Mouse (Mus musculus): ENCODE data around the gene Asns. TPM values are rescaled to one million over a fixed set of nuclear protein-coding genes. Genes with fewer than 3 reads are reported as not detected.
"Not testable (repeated sequence)": the region's sequence is repeated elsewhere in the genome, so short reads cannot be mapped to it uniquely, and the experiment has no call there.

Asns gene
- polyA plus RNA-seq, 1 experiment from 2014 or later, result 316 TPM

- 84% methylated on average over 8 of the region's 8 CpGs for WGBS (ENCODE audit: insufficient replicate concordance)
- Histone ChIP-seq H3K9ac (no peak overlapping the region), H3K36me3 (replicated peaks) (peaks cover 93% of the 10 kb centered on the region), H3K4me2 (no peak overlapping the region), H3K27ac (replicated peaks) (no peak overlapping the region), H3K4me3 (replicated peaks) (no peak overlapping the region), H3K4me1 (replicated peaks) (no peaks in the 10 kb centered on the region), H3K9me3 (replicated peaks) (no peaks in the 10 kb centered on the region), H3K27me3 (no peaks in the 10 kb centered on the region)
- ATAC-seq (ENCODE audit: insufficient read depth), result no peak
These were observed 16.7 kb downstream of the Asns start for GRCm38 (mm10) chr6:7676194-7676901.

- H3K27ac ChIP-seq (replicated peaks), result no peak overlapping the region
- 78% methylated on average over 10 of the region's 10 CpGs for WGBS (ENCODE audit: insufficient replicate concordance)
- no peaks in the 10 kb centered on the region for H3K4me1 ChIP-seq (replicated peaks)
- H3K36me3 ChIP-seq (replicated peaks), result peaks cover 57% of the 10 kb centered on the region
- no peak for ATAC-seq (ENCODE audit: insufficient read depth)
- H3K9me3 ChIP-seq (replicated peaks), result no peaks in the 10 kb centered on the region
- no peaks in the 10 kb centered on the region for H3K27me3 ChIP-seq
- no peak overlapping the region for H3K9ac ChIP-seq
- H3K4me2 ChIP-seq, result no peak overlapping the region
- no peak overlapping the region for H3K4me3 ChIP-seq (replicated peaks)
These were observed 20.4 kb downstream of the Asns start for GRCm38 (mm10) chr6:7672438-7673253.

GRCm38 (mm10) chr6:7671429-7671828 is 21.6 kb downstream of the Asns start:
- Histone ChIP-seq H3K36me3 (replicated peaks) (peaks cover 45% of the 10 kb centered on the region), H3K4me1 (replicated peaks) (no peaks in the 10 kb centered on the region), H3K27ac (replicated peaks) (no peak overlapping the region), H3K4me3 (replicated peaks) (no peak overlapping the region), H3K9me3 (replicated peaks) (no peaks in the 10 kb centered on the region), H3K4me2 (no peak overlapping the region), H3K27me3 (no peaks in the 10 kb centered on the region), H3K9ac (no peak overlapping the region)
- WGBS (ENCODE audit: insufficient replicate concordance), result 53% methylated on average over 3 of the region's 3 CpGs
- no peak; the same call in 1 of the 2 replicates for ATAC-seq (ENCODE audit: insufficient read depth)

GRCm38 (mm10) chr6:7670588-7670987 is 22.5 kb downstream of the Asns start:
- no peak overlapping the region for H3K4me3 ChIP-seq (replicated peaks)
- peaks cover 37% of the 10 kb centered on the region for H3K36me3 ChIP-seq (replicated peaks)
- 36% methylated on average over 3 of the region's 3 CpGs for WGBS (ENCODE audit: insufficient replicate concordance)
- H3K27me3 ChIP-seq, result no peaks in the 10 kb centered on the region
- H3K9me3 ChIP-seq (replicated peaks), result no peaks in the 10 kb centered on the region
- H3K4me1 ChIP-seq (replicated peaks), result no peaks in the 10 kb centered on the region
- no peak overlapping the region for H3K27ac ChIP-seq (replicated peaks)
- ATAC-seq (ENCODE audit: insufficient read depth), result no peak
- no peak overlapping the region for H3K9ac ChIP-seq
- H3K4me2 ChIP-seq, result no peak overlapping the region

GRCm38 (mm10) chr6:7669721-7670120 is 23.3 kb downstream of the Asns start:
- H3K9ac ChIP-seq, result no peak overlapping the region
- H3K36me3 ChIP-seq (replicated peaks), result peaks cover 28% of the 10 kb centered on the region
- no peaks in the 10 kb centered on the region for H3K4me1 ChIP-seq (replicated peaks)
- WGBS (ENCODE audit: insufficient replicate concordance), result 70% methylated on average over 5 of the region's 5 CpGs
- H3K27ac ChIP-seq (replicated peaks), result no peak overlapping the region
- no peak overlapping the region for H3K4me2 ChIP-seq
- H3K27me3 ChIP-seq, result no peaks in the 10 kb centered on the region
- ATAC-seq (ENCODE audit: insufficient read depth), result no peak
- H3K4me3 ChIP-seq (replicated peaks), result no peak overlapping the region
- H3K9me3 ChIP-seq (replicated peaks), result no peaks in the 10 kb centered on the region

- Histone ChIP-seq H3K4me3 (replicated peaks) (no peak overlapping the region), H3K4me1 (replicated peaks) (no peaks in the 10 kb centered on the region), H3K9me3 (replicated peaks) (no peaks in the 10 kb centered on the region), H3K9ac (no peak overlapping the region), H3K27me3 (no peaks in the 10 kb centered on the region), H3K4me2 (no peak overlapping the region), H3K27ac (replicated peaks) (no peak overlapping the region), H3K36me3 (replicated peaks) (peaks cover 14% of the 10 kb centered on the region)
- ATAC-seq (ENCODE audit: insufficient read depth), result no peak
- 70% methylated on average over 5 of the region's 5 CpGs for WGBS (ENCODE audit: insufficient replicate concordance)
These were observed 24.7 kb downstream of the Asns start for GRCm38 (mm10) chr6:7668332-7668731.

GRCm38 (mm10) chr6:7665902-7666301 is 27.2 kb downstream of the Asns start:
- H3K27ac ChIP-seq (replicated peaks); H3K4me1 ChIP-seq (replicated peaks); H3K36me3 ChIP-seq (replicated peaks); H3K27me3 ChIP-seq; ATAC-seq (ENCODE audit: insufficient read depth); H3K9ac ChIP-seq; H3K4me3 ChIP-seq (replicated peaks); H3K4me2 ChIP-seq; H3K9me3 ChIP-seq (replicated peaks): not testable (repeated sequence)
- 23% methylated on average over 4 of the region's 4 CpGs for WGBS (ENCODE audit: insufficient replicate concordance)

- Histone ChIP-seq H3K9ac (no peak overlapping the region), H3K27ac (replicated peaks) (no peak overlapping the region), H3K36me3 (replicated peaks) (no peaks in the 10 kb centered on the region), H3K4me1 (replicated peaks) (no peaks in the 10 kb centered on the region), H3K9me3 (replicated peaks) (no peaks in the 10 kb centered on the region), H3K27me3 (no peaks in the 10 kb centered on the region), H3K4me3 (replicated peaks) (no peak overlapping the region), H3K4me2 (no peak overlapping the region)
- WGBS (ENCODE audit: insufficient replicate concordance), result 24% methylated on average over 4 of the region's 4 CpGs
- ATAC-seq (ENCODE audit: insufficient read depth), result no peak
These were observed 31.6 kb downstream of the Asns start for GRCm38 (mm10) chr6:7661455-7661854.

- no peak overlapping the region for H3K27ac ChIP-seq (replicated peaks)
- H3K9me3 ChIP-seq (replicated peaks), result no peaks in the 10 kb centered on the region
- no peaks in the 10 kb centered on the region for H3K27me3 ChIP-seq
- no peak overlapping the region for H3K4me2 ChIP-seq
- 46% methylated on average over 5 of the region's 5 CpGs for WGBS (ENCODE audit: insufficient replicate concordance)
- H3K4me1 ChIP-seq (replicated peaks), result no peaks in the 10 kb centered on the region
- H3K9ac ChIP-seq, result no peak overlapping the region
- ATAC-seq (ENCODE audit: insufficient read depth), result no peak
- no peaks in the 10 kb centered on the region for H3K36me3 ChIP-seq (replicated peaks)
- no peak overlapping the region for H3K4me3 ChIP-seq (replicated peaks)
These were observed 32.5 kb downstream of the Asns start for GRCm38 (mm10) chr6:7660377-7661080.

GRCm38 (mm10) chr6:7656601-7657000 is 36.5 kb downstream of the Asns start:
- H3K27me3 ChIP-seq, result no peaks in the 10 kb centered on the region
- 78% methylated on average over 1 of the region's 1 CpGs for WGBS (ENCODE audit: insufficient replicate concordance)
- no peak for ATAC-seq (ENCODE audit: insufficient read depth)

GRCm38 (mm10) chr6:7648458-7648857 is 44.6 kb downstream of the Asns start:
- H3K9ac ChIP-seq, result no peak overlapping the region
- H3K4me1 ChIP-seq (replicated peaks), result no peaks in the 10 kb centered on the region
- H3K4me2 ChIP-seq, result no peak overlapping the region
- no peaks in the 10 kb centered on the region for H3K27me3 ChIP-seq
- H3K36me3 ChIP-seq (replicated peaks), result no peaks in the 10 kb centered on the region
- no peaks in the 10 kb centered on the region for H3K9me3 ChIP-seq (replicated peaks)
- no peak overlapping the region for H3K27ac ChIP-seq (replicated peaks)
- H3K4me3 ChIP-seq (replicated peaks), result no peak overlapping the region
- no peak for ATAC-seq (ENCODE audit: insufficient read depth)

More at GRCm38 (mm10) chr6:7656601-7657000, 36.5 kb downstream of the Asns start:
- Histone ChIP-seq H3K36me3 (replicated peaks) (no peaks in the 10 kb centered on the region), H3K4me3 (replicated peaks) (no peak overlapping the region), H3K4me1 (replicated peaks) (no peaks in the 10 kb centered on the region), H3K4me2 (no peak overlapping the region), H3K27ac (replicated peaks) (no peak overlapping the region), H3K9ac (no peak overlapping the region), H3K9me3 (replicated peaks) (no peaks in the 10 kb centered on the region)
